Mouse (Mus musculus): ENCODE data around the gene Pomgnt1. TPM values are rescaled to one million over a fixed set of nuclear protein-coding genes. Genes with fewer than 3 reads are reported as not detected.
A peak's percentile ranks its signal among the peaks of the same experiment; 100 is the strongest.

Pomgnt1 gene
- polyA plus RNA-seq, 1 experiment from 2014 or later = 57.9 TPM

DNA sequence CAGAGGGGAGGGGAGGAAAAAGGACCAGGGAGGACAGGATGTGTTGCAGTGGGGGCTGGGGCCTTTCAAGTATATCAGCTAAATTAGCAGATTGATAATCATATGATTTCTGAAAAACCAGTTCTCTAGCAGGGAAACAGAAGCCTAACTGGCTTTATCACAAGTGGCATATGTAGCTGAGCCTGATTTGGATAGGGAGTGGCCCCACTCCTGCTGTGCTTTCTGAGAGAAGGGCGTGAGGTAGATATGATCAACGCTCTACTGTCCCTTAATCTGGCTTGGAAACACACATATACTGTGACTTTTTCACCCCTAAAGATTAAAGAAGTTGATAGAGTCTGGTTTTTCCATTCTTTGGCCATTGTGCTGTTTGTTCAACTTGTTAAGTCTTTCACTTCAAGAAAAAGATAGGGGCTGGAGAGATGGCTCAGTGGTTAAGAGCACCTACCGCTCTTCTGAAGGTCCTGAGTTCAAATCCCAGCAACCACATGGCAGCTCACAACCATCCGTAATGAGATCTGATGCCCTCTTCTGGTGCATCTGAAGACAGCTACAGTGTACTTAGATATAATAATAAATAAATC is 2.3 kb downstream of the Pomgnt1 start:
- Histone ChIP-seq H3K9me3 (replicated peaks; ENCODE audit: control insufficient read depth, low read length) (no peaks in the 10 kb centered on the region), H3K36me3 (ENCODE audit: control insufficient read depth, insufficient read depth, low read length) (no peaks in the 10 kb centered on the region), H3K4me2 (no peak overlapping the region), H3K9ac (ENCODE audit: low read depth, low read length) (no peak overlapping the region), H3K27me3 (ENCODE audit: control insufficient read depth, insufficient read depth, low read length) (no peaks in the 10 kb centered on the region), H3K4me1 (ENCODE audit: control insufficient read depth, insufficient read depth, low read length) (0 out of 2 replicates have a peak, but pooled peaks cover 5% of the 10 kb centered on the region), H3K27ac (ENCODE audit: low read depth, low read length) (no peak overlapping the region), H3K4me3 (ENCODE audit: low read depth, low read length) (no peak overlapping the region)
- ATAC-seq (replicated peaks; ENCODE audit: insufficient number of reproducible peaks, low FRiP score, low TSS enrichment) = no peak
- 83% methylated on average over 4 of the region's 4 CpGs for WGBS (ENCODE audit: insufficient replicate concordance)

DNA sequence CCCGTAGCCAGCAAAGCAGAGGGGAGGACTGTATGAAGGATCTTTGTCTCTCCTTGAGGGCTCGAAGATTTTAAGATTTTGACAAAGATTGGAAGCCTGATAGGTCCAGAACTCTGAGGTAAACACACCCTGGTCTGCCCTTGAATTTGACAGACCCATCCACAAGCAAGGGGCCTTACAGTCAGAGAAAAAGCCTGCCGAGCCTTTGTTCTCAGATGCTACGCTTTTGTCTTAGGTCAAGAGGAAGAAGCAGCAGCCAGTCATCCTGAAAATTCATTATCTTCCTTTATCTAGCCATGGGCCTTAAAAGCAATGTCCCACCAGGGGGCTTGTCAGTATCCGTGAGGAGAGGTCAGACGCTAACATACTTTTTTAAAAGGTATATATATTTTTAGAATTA is 4.3 kb downstream of the Pomgnt1 start:
- Histone ChIP-seq H3K9me3 (replicated peaks; ENCODE audit: control insufficient read depth, low read length) (no peaks in the 10 kb centered on the region), H3K4me3 (ENCODE audit: low read depth, low read length) (no peak overlapping the region), H3K4me1 (ENCODE audit: control insufficient read depth, insufficient read depth, low read length) (0 out of 2 replicates have a peak, but pooled peaks cover 3% of the 10 kb centered on the region), H3K9ac (ENCODE audit: low read depth, low read length) (no peak overlapping the region), H3K36me3 (ENCODE audit: control insufficient read depth, insufficient read depth, low read length) (no peaks in the 10 kb centered on the region), H3K27me3 (ENCODE audit: control insufficient read depth, insufficient read depth, low read length) (no peaks in the 10 kb centered on the region), H3K27ac (ENCODE audit: low read depth, low read length) (no peak overlapping the region), H3K4me2 (no peak overlapping the region)
- ATAC-seq (replicated peaks; ENCODE audit: insufficient number of reproducible peaks, low FRiP score, low TSS enrichment) = no peak
- WGBS (ENCODE audit: insufficient replicate concordance) = 76% methylated on average over 6 of the region's 6 CpGs

DNA sequence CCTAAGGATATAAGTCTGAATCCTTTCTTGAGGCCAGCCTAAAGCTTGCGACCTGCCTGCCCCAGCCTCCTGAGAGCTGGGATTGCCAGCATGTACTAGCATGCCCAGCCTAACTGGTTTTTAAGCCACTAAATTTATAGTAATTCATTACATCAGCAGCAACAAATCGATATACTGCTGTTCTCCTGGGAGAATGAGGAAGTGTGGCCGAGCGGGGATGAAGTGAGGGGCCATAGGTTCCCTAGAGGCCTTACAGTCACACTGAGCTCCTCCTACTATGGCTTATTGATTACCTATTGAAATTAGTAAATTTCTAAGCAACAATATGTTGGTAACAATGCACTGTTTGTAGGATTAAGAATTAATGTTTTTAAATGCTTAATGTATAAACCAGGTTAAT is 9.5 kb downstream of the Pomgnt1 start:
- ATAC-seq (replicated peaks; ENCODE audit: insufficient number of reproducible peaks, low FRiP score, low TSS enrichment) = no peak
- 83% methylated on average over 4 of the region's 4 CpGs for WGBS (ENCODE audit: insufficient replicate concordance)

DNA sequence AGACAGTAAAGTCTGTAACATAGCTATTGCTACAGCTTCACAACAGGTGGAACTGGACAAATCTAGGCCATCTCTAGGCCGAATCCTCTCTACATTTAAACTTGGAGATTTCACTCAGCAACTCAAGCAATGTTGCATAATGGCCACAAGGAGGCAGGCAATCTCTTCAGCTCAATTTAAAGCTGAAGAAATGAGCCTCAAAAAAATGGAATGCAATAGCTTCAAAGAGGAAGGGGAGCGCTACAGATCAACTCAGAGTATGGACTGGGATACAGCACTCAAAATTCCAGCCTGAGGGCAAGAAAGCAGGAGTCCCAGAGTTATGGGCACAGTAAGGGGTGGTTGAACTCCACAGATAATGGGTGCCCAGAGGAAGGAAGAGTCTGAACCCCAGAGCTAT is 11.3 kb downstream of the Pomgnt1 start:
- 38% methylated on average over 2 of the region's 2 CpGs for WGBS (ENCODE audit: insufficient replicate concordance)

More for the DNA sequence above, 9.5 kb downstream of the Pomgnt1 start:
- Histone ChIP-seq H3K36me3 (ENCODE audit: control insufficient read depth, insufficient read depth, low read length) (no peaks in the 10 kb centered on the region), H3K27ac (ENCODE audit: low read depth, low read length) (no peak overlapping the region), H3K4me1 (ENCODE audit: control insufficient read depth, insufficient read depth, low read length) (no peaks in the 10 kb centered on the region), H3K27me3 (ENCODE audit: control insufficient read depth, insufficient read depth, low read length) (no peaks in the 10 kb centered on the region), H3K4me3 (ENCODE audit: low read depth, low read length) (no peak overlapping the region), H3K9me3 (replicated peaks; ENCODE audit: control insufficient read depth, low read length) (no peaks in the 10 kb centered on the region), H3K9ac (ENCODE audit: low read depth, low read length) (no peak overlapping the region), H3K4me2 (no peak overlapping the region)

DNA sequence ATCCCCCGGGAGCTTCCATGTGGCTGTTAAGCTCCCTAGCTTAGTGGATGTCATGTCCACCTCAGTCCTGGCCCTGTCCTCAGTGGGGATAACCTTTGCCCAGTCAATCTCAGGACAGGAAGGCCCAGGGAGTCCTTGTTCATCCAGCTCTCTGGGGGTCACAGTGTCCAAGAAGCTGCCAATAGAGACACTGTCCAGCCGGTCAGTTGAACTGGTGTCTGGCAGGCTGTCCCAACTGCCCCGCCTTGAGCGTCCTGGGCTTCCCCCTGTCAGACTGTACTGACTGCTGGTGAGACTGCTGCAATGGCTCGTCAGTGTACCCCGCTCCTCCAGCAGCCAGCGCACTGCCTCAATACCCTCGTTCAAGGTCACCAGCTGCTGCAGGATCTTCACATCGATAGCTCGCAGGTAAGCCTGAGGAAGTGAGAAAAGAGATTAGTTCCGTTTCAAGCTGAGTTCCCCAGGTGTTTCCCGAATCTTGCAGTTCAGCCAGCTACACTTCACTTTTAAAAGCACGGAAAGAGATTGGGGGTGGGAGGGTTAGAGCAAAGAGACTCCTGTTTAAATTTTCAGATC is 13.9 kb downstream of the Pomgnt1 start:
- 33% methylated on average over 13 of the region's 13 CpGs for WGBS (ENCODE audit: insufficient replicate concordance)
- Histone ChIP-seq H3K4me2 (no peak overlapping the region), H3K36me3 (ENCODE audit: control insufficient read depth, insufficient read depth, low read length) (no peaks in the 10 kb centered on the region), H3K9me3 (replicated peaks; ENCODE audit: control insufficient read depth, low read length) (no peaks in the 10 kb centered on the region), H3K9ac (ENCODE audit: low read depth, low read length) (peak overlapping the region; percentile 16; the same call in 1 of the 2 replicates), H3K27ac (ENCODE audit: low read depth, low read length) (no peak overlapping the region), H3K4me1 (ENCODE audit: control insufficient read depth, insufficient read depth, low read length) (no peaks in the 10 kb centered on the region; the same call in 1 of the 2 replicates), H3K27me3 (ENCODE audit: control insufficient read depth, insufficient read depth, low read length) (no peaks in the 10 kb centered on the region), H3K4me3 (ENCODE audit: low read depth, low read length) (no peak overlapping the region)
- no peak for ATAC-seq (replicated peaks; ENCODE audit: insufficient number of reproducible peaks, low FRiP score, low TSS enrichment)

More for the DNA sequence above, 11.3 kb downstream of the Pomgnt1 start:
- Histone ChIP-seq H3K9ac (ENCODE audit: low read depth, low read length) (no peak overlapping the region), H3K4me2 (no peak overlapping the region), H3K9me3 (replicated peaks; ENCODE audit: control insufficient read depth, low read length) (no peaks in the 10 kb centered on the region), H3K27ac (ENCODE audit: low read depth, low read length) (no peak overlapping the region), H3K4me1 (ENCODE audit: control insufficient read depth, insufficient read depth, low read length) (no peaks in the 10 kb centered on the region), H3K4me3 (ENCODE audit: low read depth, low read length) (no peak overlapping the region), H3K36me3 (ENCODE audit: control insufficient read depth, insufficient read depth, low read length) (no peaks in the 10 kb centered on the region), H3K27me3 (ENCODE audit: control insufficient read depth, insufficient read depth, low read length) (no peaks in the 10 kb centered on the region)
- no peak for ATAC-seq (replicated peaks; ENCODE audit: insufficient number of reproducible peaks, low FRiP score, low TSS enrichment)

DNA sequence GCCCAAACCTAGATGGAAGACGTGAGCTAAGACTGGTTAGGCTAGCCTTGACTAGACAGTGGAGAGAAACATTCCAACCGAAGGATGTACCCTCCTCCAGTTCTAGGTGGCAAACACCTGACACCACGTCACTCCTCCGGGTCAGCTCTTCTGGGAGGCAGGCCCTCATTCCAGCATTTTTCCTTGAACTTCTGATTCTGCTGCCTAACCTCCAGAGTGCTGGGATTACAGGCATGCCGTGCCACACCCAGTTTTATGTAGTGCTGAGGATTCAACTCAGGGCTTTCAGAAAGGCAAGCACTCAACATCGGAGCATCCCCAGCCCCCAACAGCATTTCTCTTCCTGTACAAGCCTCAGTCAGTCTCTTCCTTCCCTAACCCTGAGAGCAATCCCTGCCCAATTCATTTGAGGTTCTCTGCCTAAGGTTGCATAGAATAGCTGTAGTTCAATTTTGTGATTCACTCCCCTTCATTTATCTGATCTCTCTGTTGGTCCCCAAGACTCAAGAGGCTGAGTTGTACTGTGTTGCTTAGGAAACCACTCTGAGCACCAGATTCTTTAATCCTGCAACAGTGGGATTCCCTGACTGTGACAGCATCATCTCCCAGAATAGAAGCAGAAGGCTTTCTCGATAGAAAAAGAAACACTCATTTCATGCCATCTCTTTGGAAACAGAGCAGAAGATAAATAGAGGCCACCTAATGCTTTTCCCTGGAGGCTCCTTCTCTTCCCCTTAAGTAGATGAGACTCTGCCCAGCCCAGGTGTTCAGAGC is 17.3 kb downstream of the Pomgnt1 start:
- Histone ChIP-seq H3K4me2 (no peak overlapping the region), H3K9ac (ENCODE audit: low read depth, low read length) (no peak overlapping the region), H3K4me1 (ENCODE audit: control insufficient read depth, insufficient read depth, low read length) (peaks cover 5% of the 10 kb centered on the region; the same call in 1 of the 2 replicates), H3K36me3 (ENCODE audit: control insufficient read depth, insufficient read depth, low read length) (no peaks in the 10 kb centered on the region), H3K27me3 (ENCODE audit: control insufficient read depth, insufficient read depth, low read length) (peaks cover 6% of the 10 kb centered on the region; the same call in 1 of the 2 replicates), H3K4me3 (ENCODE audit: low read depth, low read length) (no peak overlapping the region), H3K27ac (ENCODE audit: low read depth, low read length) (no peak overlapping the region), H3K9me3 (replicated peaks; ENCODE audit: control insufficient read depth, low read length) (no peaks in the 10 kb centered on the region)
- WGBS (ENCODE audit: insufficient replicate concordance) = 71% methylated on average over 7 of the region's 7 CpGs
- ATAC-seq (replicated peaks; ENCODE audit: insufficient number of reproducible peaks, low FRiP score, low TSS enrichment) = no peak

DNA sequence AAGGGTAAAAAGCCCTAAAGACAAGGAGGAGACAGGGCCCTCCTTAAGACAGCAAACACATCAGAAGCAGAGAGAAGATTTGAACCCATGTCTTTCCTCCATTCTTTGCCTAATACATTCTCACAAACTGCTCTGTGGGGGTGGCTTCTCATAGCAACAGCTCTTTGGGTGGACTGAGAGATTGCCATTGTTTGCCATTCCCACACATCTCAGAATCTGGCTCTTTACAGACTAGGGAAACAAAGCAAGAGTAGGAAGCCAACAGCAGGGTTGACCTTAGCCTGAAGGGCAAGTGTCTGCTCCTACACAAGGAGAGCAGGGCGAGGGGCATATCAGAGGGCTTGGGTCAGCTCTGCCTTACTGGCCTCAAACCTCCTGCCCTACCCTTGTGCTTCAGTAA is 18.1 kb downstream of the Pomgnt1 start:
- Histone ChIP-seq H3K36me3 (ENCODE audit: control insufficient read depth, insufficient read depth, low read length) (no peaks in the 10 kb centered on the region), H3K4me3 (ENCODE audit: low read depth, low read length) (no peak overlapping the region), H3K9me3 (replicated peaks; ENCODE audit: control insufficient read depth, low read length) (no peaks in the 10 kb centered on the region), H3K4me1 (ENCODE audit: control insufficient read depth, insufficient read depth, low read length) (peaks cover 5% of the 10 kb centered on the region; the same call in 1 of the 2 replicates), H3K4me2 (no peak overlapping the region), H3K27ac (ENCODE audit: low read depth, low read length) (no peak overlapping the region), H3K27me3 (ENCODE audit: control insufficient read depth, insufficient read depth, low read length) (peaks cover 6% of the 10 kb centered on the region; the same call in 1 of the 2 replicates), H3K9ac (ENCODE audit: low read depth, low read length) (no peak overlapping the region)
- ATAC-seq (replicated peaks; ENCODE audit: insufficient number of reproducible peaks, low FRiP score, low TSS enrichment) = no peak
- 61% methylated on average over 1 of the region's 1 CpGs for WGBS (ENCODE audit: insufficient replicate concordance)

DNA sequence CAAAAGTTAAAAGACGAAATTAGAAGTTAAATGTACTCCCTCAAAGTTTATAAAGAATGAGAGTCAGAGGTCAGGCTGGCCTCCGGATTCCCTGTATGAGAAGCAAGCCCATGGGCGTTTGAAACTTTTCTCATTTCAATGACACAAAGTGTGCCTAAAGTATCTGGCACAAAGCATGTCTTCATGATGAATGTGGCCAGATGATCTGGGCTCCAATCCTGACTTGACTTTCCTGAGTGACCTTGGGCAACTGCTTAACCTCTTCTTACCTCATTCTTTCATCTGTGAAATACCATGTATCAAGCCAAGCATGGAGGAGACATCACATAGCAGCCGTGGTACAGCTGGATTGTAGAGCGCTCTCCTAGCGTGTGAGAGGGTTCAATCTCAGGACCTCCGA is 18.6 kb downstream of the Pomgnt1 start:
- no peaks in the 10 kb centered on the region for H3K9me3 ChIP-seq (replicated peaks; ENCODE audit: control insufficient read depth, low read length)
- peaks cover 6% of the 10 kb centered on the region; the same call in 1 of the 2 replicates for H3K27me3 ChIP-seq (ENCODE audit: control insufficient read depth, insufficient read depth, low read length)
- H3K9ac ChIP-seq (ENCODE audit: low read depth, low read length) = no peak overlapping the region
- peaks cover 5% of the 10 kb centered on the region; the same call in 1 of the 2 replicates for H3K4me1 ChIP-seq (ENCODE audit: control insufficient read depth, insufficient read depth, low read length)
- H3K4me3 ChIP-seq (ENCODE audit: low read depth, low read length) = no peak overlapping the region
- H3K27ac ChIP-seq (ENCODE audit: low read depth, low read length) = no peak overlapping the region
- ATAC-seq (replicated peaks; ENCODE audit: insufficient number of reproducible peaks, low FRiP score, low TSS enrichment) = no peak
- H3K4me2 ChIP-seq = no peak overlapping the region
- no peaks in the 10 kb centered on the region for H3K36me3 ChIP-seq (ENCODE audit: control insufficient read depth, insufficient read depth, low read length)
- 78% methylated on average over 7 of the region's 7 CpGs for WGBS (ENCODE audit: insufficient replicate concordance)

Measured in heart, embryonic 11.5 days (tissue).